Mouse (Mus musculus): Measurements from ENCODE around the gene Raly. TPM values are rescaled to one million over a fixed set of nuclear protein-coding genes. Genes with fewer than 3 reads are reported as not detected.

Gene Raly
- polyA plus RNA-seq, 1 experiment from 2014 or later = 55.0 TPM

DNA sequence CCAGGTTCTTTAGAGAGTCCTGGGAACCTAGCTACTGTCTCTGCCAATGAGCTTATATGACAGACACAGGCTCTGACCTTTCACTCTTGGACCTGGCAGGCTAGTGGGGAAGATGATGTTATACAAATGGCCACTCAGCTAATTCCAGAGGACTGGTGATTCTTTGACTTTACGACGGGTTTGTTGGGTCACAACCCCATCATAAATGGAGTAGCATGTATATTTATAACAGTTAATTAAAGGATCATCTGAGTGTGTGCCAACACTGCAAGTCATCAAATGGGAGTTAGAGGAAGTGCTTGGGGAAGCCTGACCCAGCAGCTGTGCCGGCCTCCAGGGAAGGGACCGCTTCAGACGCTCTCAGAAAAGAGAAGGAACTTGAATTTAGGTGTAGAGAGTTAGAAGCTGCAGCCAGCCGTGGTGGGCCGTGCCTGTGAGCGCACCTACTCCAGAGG is 25.3 kb upstream of the Raly start:
- Histone ChIP-seq H3K27me3 (ENCODE audit: low read depth, poor library complexity, severe bottlenecking) (no peaks in the 10 kb centered on the region), H3K36me3 (no peaks in the 10 kb centered on the region), H3K4me1 (peaks cover 6% of the 10 kb centered on the region), H3K27ac (no peak overlapping the region), H3K4me3 (no peak overlapping the region), H3K9me3 (replicated peaks) (no peaks in the 10 kb centered on the region)
- no peak for DNase-seq (ENCODE audit: low spot score)
- WGBS = 67% methylated on average over 8 of the region's 8 CpGs

DNA sequence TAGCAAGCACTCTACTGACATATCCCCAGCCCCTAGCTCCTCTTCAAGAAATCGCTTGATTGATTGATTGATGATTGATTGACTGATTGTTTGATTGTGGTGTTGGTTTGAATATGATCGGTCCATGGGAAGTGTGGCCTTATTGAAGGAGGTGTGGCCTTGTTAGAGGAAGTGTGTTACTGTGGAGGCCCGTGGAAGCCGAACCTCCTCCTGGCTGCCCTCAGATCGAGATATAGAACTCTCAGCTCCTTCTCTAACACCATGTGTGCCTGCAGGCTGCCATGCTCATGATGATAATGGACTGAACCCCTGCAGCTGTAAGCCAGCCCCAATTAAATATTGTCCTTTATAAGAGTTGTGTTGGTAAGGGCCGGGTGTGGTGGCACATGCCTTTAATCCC is 23.8 kb upstream of the Raly start:
- 90% methylated on average over 6 of the region's 6 CpGs for WGBS
- Histone ChIP-seq H3K27me3 (ENCODE audit: low read depth, poor library complexity, severe bottlenecking) (no peaks in the 10 kb centered on the region), H3K9me3 (replicated peaks) (no peaks in the 10 kb centered on the region), H3K4me3 (no peak overlapping the region), H3K27ac (no peak overlapping the region), H3K36me3 (no peaks in the 10 kb centered on the region), H3K4me1 (peaks cover 6% of the 10 kb centered on the region)
- no peak for DNase-seq (ENCODE audit: low spot score)

DNA sequence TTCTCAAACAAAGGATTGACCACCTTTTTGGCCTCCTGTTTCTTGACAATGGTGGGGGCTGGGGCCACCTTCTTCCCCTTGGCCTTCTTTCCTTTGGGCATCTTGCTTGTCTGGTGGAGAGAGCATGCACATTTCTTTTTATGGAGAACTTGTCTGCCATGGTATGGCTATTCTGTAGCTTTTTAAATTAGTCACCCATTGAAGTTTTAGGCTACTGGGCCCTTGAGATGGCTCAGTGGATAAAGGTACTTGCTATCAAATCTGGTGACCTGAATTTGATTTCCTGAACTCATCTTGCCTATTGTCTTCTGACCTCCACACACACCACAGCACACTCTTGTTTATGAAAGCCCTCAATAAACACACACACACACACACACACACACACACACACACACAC is 21.0 kb upstream of the Raly start, which contains the start of gene Gm14214:
Gene Gm14214 (minus strand): TSS at position 101 of the 400 bp plus-strand sequence.
- no peaks in the 10 kb centered on the region for H3K36me3 ChIP-seq
- H3K9me3 ChIP-seq (replicated peaks) = no peaks in the 10 kb centered on the region
- H3K4me1 ChIP-seq = no peaks in the 10 kb centered on the region; the same call in 1 of the 2 replicates
- H3K27me3 ChIP-seq (ENCODE audit: low read depth, poor library complexity, severe bottlenecking) = no peaks in the 10 kb centered on the region
- no peak within 1 kb of the TSS for H3K4me3 ChIP-seq
- H3K27ac ChIP-seq = no peak within 1 kb of the TSS
- DNase-seq (ENCODE audit: low spot score) = no peak

DNA sequence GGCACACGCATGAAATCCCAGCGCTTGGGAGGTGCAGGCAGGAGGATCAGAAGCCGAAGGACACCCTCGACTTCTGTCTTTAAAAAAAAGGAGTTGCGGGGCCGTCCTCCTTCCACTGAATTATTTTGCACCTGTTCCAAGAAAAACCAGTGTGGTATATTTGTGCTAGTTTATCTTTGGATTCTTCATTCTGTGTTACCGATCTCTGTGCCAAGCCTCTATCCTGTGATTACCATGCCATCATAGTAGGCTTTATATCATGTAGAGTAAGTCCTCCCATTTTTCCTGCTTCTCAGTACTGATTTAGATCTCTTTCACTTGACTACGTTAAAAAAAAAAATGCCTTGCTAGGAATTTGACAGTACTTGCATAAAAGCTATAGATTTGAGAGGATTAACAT is 19.3 kb upstream of the Raly start:
- H3K27me3 ChIP-seq (ENCODE audit: low read depth, poor library complexity, severe bottlenecking) = no peaks in the 10 kb centered on the region
- no peak overlapping the region for H3K4me3 ChIP-seq
- H3K27ac ChIP-seq = no peak overlapping the region
- H3K9me3 ChIP-seq (replicated peaks) = no peaks in the 10 kb centered on the region
- H3K36me3 ChIP-seq = no peaks in the 10 kb centered on the region
- 87% methylated on average over 8 of the region's 8 CpGs for WGBS
- no peaks in the 10 kb centered on the region; the same call in 1 of the 2 replicates for H3K4me1 ChIP-seq
- DNase-seq (ENCODE audit: low spot score) = no peak

DNA sequence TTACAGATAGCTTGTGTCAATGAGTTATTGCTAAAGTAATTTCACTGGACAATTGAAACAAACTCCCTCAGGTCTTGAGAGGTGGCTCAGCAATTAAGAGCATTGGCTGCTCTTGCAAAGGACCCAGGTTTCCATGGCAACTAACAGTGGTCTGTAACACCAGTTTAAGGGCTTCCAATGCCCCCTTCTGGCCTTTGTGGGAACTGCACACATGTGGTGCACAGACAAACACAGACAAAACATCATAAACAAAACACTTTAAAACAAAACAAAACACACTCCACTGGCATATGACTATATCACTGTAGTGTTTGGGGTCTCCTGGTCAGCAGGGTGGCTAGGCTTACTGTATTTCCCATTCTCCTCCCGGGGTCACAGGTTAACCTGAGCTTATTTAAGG is 16.9 kb upstream of the Raly start:
- Histone ChIP-seq H3K27ac (no peak overlapping the region), H3K4me1 (no peaks in the 10 kb centered on the region), H3K4me3 (no peak overlapping the region), H3K27me3 (ENCODE audit: low read depth, poor library complexity, severe bottlenecking) (no peaks in the 10 kb centered on the region), H3K36me3 (no peaks in the 10 kb centered on the region), H3K9me3 (replicated peaks) (no peaks in the 10 kb centered on the region)
- 87% methylated on average over 1 of the region's 1 CpGs for WGBS
- DNase-seq (ENCODE audit: low spot score) = peak; percentile 57

DNA sequence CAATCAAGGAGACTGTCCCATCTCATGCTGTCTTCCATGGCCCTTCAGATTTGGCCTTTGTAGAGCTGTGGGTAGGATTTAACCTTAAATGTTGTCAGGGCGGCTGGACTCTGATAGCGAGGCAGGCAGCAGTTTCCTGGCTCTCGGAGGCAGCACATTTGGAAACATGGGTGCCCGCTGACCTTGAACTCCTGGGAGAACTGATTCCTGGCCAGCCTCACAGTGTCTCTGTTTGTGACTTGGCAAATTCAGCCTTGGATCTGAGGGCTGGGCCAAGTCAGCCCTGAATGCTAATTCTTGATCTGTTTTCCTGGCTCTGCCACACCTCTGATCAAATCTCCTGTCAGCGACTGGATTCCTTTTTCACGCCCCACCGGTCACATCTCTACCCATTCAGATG is 14.4 kb upstream of the Raly start:
- Histone ChIP-seq H3K36me3 (no peaks in the 10 kb centered on the region), H3K27me3 (ENCODE audit: low read depth, poor library complexity, severe bottlenecking) (no peaks in the 10 kb centered on the region), H3K4me3 (no peak overlapping the region), H3K27ac (no peak overlapping the region), H3K9me3 (replicated peaks) (no peaks in the 10 kb centered on the region), H3K4me1 (peaks cover 3% of the 10 kb centered on the region; the same call in 1 of the 2 replicates)
- no peak for DNase-seq (ENCODE audit: low spot score)
- 73% methylated on average over 7 of the region's 7 CpGs for WGBS

DNA sequence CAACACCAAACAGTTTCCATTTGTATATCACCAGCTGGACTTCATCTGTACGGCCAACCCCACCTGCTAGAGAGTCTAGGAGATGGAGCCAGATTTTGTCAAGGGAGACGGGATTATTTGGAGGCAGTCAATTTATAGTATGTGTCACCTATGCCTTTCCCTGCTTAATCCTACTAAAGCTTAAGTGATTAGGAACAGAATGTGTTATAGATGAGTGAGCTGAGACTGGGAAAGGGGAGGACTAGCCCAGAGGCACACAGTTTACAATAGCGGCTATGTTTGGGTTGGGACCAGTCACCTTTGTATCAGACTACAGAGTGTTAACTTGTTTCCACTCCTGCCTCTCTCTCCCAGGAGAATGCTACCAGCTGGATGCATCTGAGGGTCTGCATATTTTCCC is 11.2 kb upstream of the Raly start:
- H3K36me3 ChIP-seq = no peaks in the 10 kb centered on the region
- H3K4me1 ChIP-seq = peaks cover 20% of the 10 kb centered on the region
- WGBS = 62% methylated on average over 3 of the region's 3 CpGs
- no peaks in the 10 kb centered on the region for H3K9me3 ChIP-seq (replicated peaks)
- no peak overlapping the region for H3K27ac ChIP-seq
- no peak overlapping the region for H3K4me3 ChIP-seq
- DNase-seq (ENCODE audit: low spot score) = no peak
- H3K27me3 ChIP-seq (ENCODE audit: low read depth, poor library complexity, severe bottlenecking) = no peaks in the 10 kb centered on the region

DNA sequence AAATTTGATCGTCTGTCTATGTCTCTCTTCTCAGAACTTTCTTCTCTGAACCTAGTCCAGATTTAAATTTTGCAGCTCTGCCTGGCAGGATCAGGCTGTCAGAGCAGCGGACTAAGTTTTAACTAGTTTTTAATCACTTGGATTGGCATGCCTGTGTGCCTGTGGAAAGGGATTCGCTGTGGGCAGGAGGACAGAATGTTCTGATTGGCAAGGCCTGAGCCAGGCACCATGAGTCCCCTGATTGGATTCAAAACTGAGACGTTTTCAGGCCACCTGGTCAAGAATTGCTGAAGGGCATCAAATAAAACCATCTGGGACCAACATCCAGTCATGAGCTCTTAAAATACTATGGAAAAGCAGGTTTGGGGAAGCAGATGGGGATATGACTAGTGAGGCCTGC is 8.5 kb upstream of the Raly start:
- no peaks in the 10 kb centered on the region for H3K27me3 ChIP-seq (ENCODE audit: low read depth, poor library complexity, severe bottlenecking)
- H3K27ac ChIP-seq = no peak overlapping the region
- WGBS = 79% methylated on average over 4 of the region's 4 CpGs
- no peaks in the 10 kb centered on the region for H3K36me3 ChIP-seq
- no peaks in the 10 kb centered on the region for H3K9me3 ChIP-seq (replicated peaks)
- peaks cover 32% of the 10 kb centered on the region for H3K4me1 ChIP-seq
- no peak for DNase-seq (ENCODE audit: low spot score)
- no peak overlapping the region for H3K4me3 ChIP-seq

DNA sequence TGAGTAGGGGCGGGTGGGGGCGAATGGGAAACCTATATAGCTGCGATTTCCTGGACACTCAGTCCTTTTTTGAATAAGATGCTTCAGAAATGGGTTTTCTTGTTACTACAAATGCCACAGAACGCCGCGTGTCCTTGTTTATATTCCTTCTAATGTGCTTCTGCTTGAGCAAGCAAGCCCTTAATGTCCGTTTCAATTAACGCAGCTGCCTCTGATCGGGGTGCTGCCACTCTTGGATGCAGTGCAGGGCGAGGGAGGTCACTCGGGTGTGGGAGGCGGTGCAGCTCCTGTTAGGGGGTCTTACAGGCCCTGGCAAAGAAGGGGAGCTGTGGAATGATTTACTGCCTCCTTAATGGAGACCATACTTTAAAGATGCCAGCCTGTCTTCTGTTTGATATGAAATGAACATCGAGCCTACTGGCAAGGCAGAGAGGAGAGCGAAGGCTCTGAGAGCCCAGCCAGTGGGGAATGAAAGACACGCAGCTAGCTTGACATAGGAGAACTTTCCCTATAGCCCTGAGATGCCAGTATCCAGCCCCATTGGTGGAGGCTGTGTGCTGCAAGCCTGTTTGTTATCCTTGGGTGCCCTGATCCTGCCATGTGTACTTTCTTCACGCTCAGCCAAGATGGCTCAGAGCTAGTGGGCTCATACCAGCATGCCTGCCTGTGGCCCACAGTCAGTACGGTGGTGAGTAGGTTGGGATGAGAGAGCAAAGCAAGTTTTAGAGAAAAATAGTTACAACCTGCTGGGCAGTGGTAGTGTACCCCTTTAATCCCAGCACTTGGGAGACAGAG is 7.8 kb upstream of the Raly start:
- WGBS = 71% methylated on average over 17 of the region's 17 CpGs
- Histone ChIP-seq H3K9me3 (replicated peaks) (no peaks in the 10 kb centered on the region), H3K36me3 (no peaks in the 10 kb centered on the region), H3K27ac (no peak overlapping the region), H3K4me1 (peaks cover 32% of the 10 kb centered on the region), H3K27me3 (ENCODE audit: low read depth, poor library complexity, severe bottlenecking) (no peaks in the 10 kb centered on the region), H3K4me3 (no peak overlapping the region)
- DNase-seq (ENCODE audit: low spot score) = no peak

DNA sequence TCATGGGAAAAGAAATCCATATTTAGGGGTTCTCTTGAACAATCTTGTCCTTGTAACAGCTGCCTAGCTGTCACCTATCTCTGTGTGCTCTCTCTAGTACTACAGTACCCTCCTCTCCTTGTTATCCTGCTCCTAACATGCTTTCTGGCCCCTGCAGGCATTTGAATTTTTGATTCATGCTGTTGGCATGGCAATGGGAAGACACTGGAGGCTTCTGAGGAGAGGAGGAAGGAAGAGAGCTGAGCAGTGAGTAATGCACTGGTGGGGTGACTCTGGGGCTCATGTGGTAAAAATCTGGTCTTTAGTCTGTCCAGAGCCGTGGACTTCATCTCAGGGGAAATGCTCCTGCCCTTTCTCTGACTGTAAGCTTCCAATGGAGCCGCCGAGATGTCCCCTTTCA is 5.6 kb upstream of the Raly start:
- DNase-seq (ENCODE audit: low spot score) = no peak
- peaks cover 39% of the 10 kb centered on the region for H3K4me1 ChIP-seq
- H3K27ac ChIP-seq = peak overlapping the region; percentile 10; the same call in 1 of the 2 replicates
- no peaks in the 10 kb centered on the region for H3K9me3 ChIP-seq (replicated peaks)
- no peaks in the 10 kb centered on the region for H3K36me3 ChIP-seq
- no peak overlapping the region for H3K4me3 ChIP-seq
- 74% methylated on average over 3 of the region's 3 CpGs for WGBS
- no peaks in the 10 kb centered on the region for H3K27me3 ChIP-seq (ENCODE audit: low read depth, poor library complexity, severe bottlenecking)

DNA sequence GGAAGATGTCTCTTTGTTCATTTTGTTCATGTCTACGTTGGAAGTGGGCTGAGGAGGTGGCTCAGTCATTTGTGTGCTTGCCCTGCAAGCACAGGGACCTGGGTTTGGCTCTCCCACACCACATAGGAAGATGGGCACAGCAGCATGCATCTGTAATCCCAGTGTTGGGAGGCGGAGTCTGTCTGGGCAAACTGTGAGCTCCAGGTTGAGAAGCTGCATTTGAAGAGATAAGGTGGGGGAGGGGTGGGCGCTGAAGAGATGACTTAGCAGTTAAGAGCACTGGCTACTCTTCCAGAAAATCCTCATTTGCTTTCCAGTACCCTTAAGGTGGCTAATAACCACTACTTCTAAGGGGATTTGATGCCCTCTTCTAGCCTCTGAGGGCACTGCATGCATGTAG is 4.7 kb upstream of the Raly start:
- WGBS = 51% methylated on average over 3 of the region's 3 CpGs
- Histone ChIP-seq H3K4me3 (no peak overlapping the region), H3K36me3 (no peaks in the 10 kb centered on the region), H3K27me3 (ENCODE audit: low read depth, poor library complexity, severe bottlenecking) (no peaks in the 10 kb centered on the region), H3K4me1 (peaks cover 43% of the 10 kb centered on the region), H3K27ac (no peak overlapping the region), H3K9me3 (replicated peaks) (no peaks in the 10 kb centered on the region)
- DNase-seq (ENCODE audit: low spot score) = no peak

DNA sequence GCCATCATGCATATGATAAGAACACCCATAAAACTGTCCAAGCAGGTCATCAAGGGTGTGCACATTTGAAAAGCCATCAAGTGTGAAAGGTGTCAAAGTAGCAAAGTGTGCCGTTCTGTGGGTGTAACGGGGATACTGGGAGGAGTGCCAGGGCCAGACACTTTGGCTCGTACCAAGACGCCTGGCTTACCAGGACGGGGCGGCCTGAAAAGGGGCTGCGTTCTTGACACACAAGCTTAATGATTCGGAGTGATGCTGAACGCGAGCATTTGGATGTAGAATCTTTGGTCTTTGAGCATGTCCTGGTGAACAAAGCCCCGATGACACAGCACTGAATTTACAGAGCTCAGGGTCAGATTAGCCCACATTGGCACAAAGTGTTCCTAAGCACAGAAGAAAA is 4.1 kb upstream of the Raly start:
- DNase-seq (ENCODE audit: low spot score) = no peak
- Histone ChIP-seq H3K27me3 (ENCODE audit: low read depth, poor library complexity, severe bottlenecking) (no peaks in the 10 kb centered on the region), H3K4me3 (no peak overlapping the region), H3K27ac (no peak overlapping the region), H3K4me1 (peaks cover 43% of the 10 kb centered on the region), H3K9me3 (replicated peaks) (no peaks in the 10 kb centered on the region), H3K36me3 (no peaks in the 10 kb centered on the region)
- WGBS = 83% methylated on average over 11 of the region's 11 CpGs

DNA sequence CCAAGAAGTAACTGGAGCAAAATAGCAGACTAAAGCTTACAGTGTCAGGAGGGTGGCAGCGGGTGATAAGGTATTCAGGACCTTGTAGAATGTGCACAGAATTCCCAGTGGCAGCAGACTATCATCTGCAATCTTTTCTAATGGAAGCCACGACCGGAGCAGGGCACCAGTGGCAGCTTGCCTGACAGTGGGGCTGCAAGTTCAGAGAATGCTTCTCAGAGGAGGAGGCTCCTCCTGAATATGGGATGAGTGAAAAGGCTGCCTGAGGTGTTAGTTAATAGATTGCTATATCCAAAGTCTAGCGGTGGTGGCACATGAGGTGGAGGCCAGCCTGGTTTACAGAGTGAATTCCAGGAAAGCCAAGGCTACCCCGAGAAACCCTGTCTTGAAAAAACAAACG is 1.5 kb upstream of the Raly start:
- H3K27me3 ChIP-seq (ENCODE audit: low read depth, poor library complexity, severe bottlenecking) = no peaks in the 10 kb centered on the region
- H3K9me3 ChIP-seq (replicated peaks) = no peaks in the 10 kb centered on the region
- no peak overlapping the region for H3K27ac ChIP-seq
- DNase-seq (ENCODE audit: low spot score) = no peak
- H3K4me3 ChIP-seq = no peak overlapping the region
- peaks cover 48% of the 10 kb centered on the region for H3K4me1 ChIP-seq
- 77% methylated on average over 6 of the region's 6 CpGs for WGBS
- peaks cover 6% of the 10 kb centered on the region; the same call in 1 of the 2 replicates for H3K36me3 ChIP-seq

Measured in limb, embryonic 10.5 days (tissue).